Mouse (Mus musculus): Measurements from ENCODE around the gene Col18a1.

- TF ChIP-seq CTCF (IDR thresholded peaks at IDR 0.05; ENCODE audit: borderline replicate concordance, insufficient read depth, low read depth, low read length) = no peak
- no peak for TF ChIP-seq POLR2A (IDR thresholded peaks at IDR 0.05; ENCODE audit: borderline replicate concordance, insufficient read depth, low read length)
Observed at GRCm38 (mm10) chr10:77119437-77119836, 46.9 kb downstream of the Col18a1 start.
